In the genomic region with DNA sequence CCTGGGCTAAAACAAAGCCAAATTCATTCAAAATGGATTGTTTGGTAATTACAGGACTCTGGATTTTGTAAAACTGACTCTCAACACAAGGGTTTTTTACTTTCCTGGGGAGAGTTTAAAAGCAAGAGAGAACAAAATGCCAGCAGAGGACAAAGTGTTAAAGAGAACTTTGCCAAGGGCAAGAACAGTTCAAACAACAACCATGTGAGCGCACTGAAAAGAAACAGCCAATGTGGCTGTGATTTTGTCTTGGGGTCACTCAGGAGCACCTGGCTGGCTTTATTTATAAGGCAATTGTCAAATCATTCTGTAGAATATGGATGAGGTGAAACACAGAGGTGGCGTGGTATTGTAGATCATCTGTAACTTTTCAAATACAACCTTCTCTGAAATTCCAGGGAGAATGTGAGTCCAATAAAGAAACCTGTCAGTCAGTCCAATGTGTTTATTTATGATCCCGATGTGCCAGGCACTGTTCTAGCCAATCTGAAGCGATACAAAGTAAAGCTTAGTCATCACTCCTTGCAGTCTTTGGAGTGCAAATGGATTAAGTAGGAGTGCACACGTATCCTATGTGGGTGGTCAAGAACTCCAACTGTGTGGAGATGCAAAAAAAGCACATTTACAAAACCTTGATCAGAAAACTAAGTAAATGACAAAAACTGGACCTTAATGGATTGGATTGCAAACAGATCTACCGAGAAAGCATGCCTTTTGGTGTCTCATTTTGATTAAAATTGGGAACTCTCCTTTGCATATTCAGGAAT, we compare ENCODE assay signal across 22 mouse cellular contexts. TPM values are rescaled to one million over a fixed set of nuclear protein-coding genes. Genes with fewer than 3 reads are reported as not detected.
DNase-seq lines count a peak whose midpoint lies in the region; ATAC-seq and TF ChIP-seq lines count a peak whose summit lies in the region.
"Had no signal": no experiment of that assay in that cellular context is flagged by ENCODE, and none has a peak within 500 bp of the region (broad histone marks: within the 10 kb centered on the region; RNA-seq: fewer than 3 reads in every experiment).

No protein-coding gene starts in this region.

- DNase-seq in kidney, adult 2 months = peak; percentile 78
- no peak for DNase-seq in kidney, postnatal 10 days
- peak; percentile 86 for DNase-seq in ES-CJ7 (ENCODE audit: low read depth, low spot score)
- peak; percentile 28 for DNase-seq in adipocyte (ENCODE audit: low spot score)
- DNase-seq in limb, embryonic 11.5 days (ENCODE audit: low spot score) = peak; percentile 31
- DNase-seq in spleen, postnatal 4 days (ENCODE audit: low spot score in 2 of 2) = no peak
- no peak for DNase-seq in layer of hippocampus, adult 8-10 months (ENCODE audit: low spot score in 2 of 2)
- DNase-seq: adrenal gland, adult 8-10 months; cerebellum, postnatal 10 days; gastrocnemius, postnatal 10 days; heart, adult 18-20 months; heart, postnatal 36 days; layer of hippocampus, postnatal 36 days; lung, adult 2 months; lung, postnatal 4 days; right cerebral cortex, postnatal 4 days had no signal

- no peak for ATAC-seq in limb, embryonic 11.5 days (ENCODE audit: insufficient number of reproducible peaks, low FRiP score, low TSS enrichment, low read depth)
- ATAC-seq: intestine, embryonic 15.5 days; liver, embryonic 12.5 days had no signal

- no peak for TF ChIP-seq POLR2A in kidney, adult 2 months (IDR thresholded peaks at IDR 0.05; ENCODE audit: low read depth, low read length)

- peaks cover 10% of the 10 kb centered on the region; the same call in 1 of the 2 replicates for H3K4me1 ChIP-seq in kidney, adult 2 months (ENCODE audit: control insufficient read depth, insufficient read depth, low read length)
- H3K4me1 ChIP-seq in limb, embryonic 11.5 days (ENCODE audit: control insufficient read depth, insufficient read depth, low read length) = peaks cover 4% of the 10 kb centered on the region; the same call in 1 of the 2 replicates
- H3K4me1 ChIP-seq: liver, embryonic 12.5 days had no signal

- H3K36me3 ChIP-seq in kidney, adult 2 months (ENCODE audit: control insufficient read depth, insufficient read depth, low read length) = no peaks in the 10 kb centered on the region
- H3K36me3 ChIP-seq in limb, embryonic 11.5 days (ENCODE audit: control insufficient read depth, insufficient read depth, low read length) = no peaks in the 10 kb centered on the region
- H3K36me3 ChIP-seq: heart, embryonic 13.5 days; hindbrain, embryonic 15.5 days; intestine, embryonic 15.5 days; liver, embryonic 12.5 days; neural tube, embryonic 12.5 days had no signal

- peak overlapping the region; percentile 70; the same call in 1 of the 2 replicates for H3K27ac ChIP-seq in kidney, adult 2 months (ENCODE audit: insufficient read depth, low read depth, low read length)
- no peak overlapping the region for H3K27ac ChIP-seq in limb, embryonic 11.5 days (replicated peaks; ENCODE audit: low read depth, low read length)
- H3K27ac ChIP-seq: heart, embryonic 13.5 days; hindbrain, embryonic 15.5 days; intestine, embryonic 15.5 days; liver, embryonic 12.5 days; neural tube, embryonic 12.5 days had no signal

- TF ChIP-seq CTCF in kidney, adult 2 months (conservative IDR thresholded peaks at IDR 0.05; ENCODE audit: insufficient read depth, insufficient read length, low read depth, low read length) = no peak

- H3K27me3 ChIP-seq in kidney, adult 2 months (replicated peaks; ENCODE audit: control insufficient read depth, insufficient read depth, low read length) = no peaks in the 10 kb centered on the region
- H3K27me3 ChIP-seq in limb, embryonic 11.5 days (ENCODE audit: control insufficient read depth, insufficient read depth, low read length) = no peaks in the 10 kb centered on the region
- H3K27me3 ChIP-seq: heart, embryonic 13.5 days; hindbrain, embryonic 15.5 days; intestine, embryonic 15.5 days; neural tube, embryonic 12.5 days had no signal

- 55% methylated on average over 6 of the region's 6 CpGs for WGBS in kidney, adult 2 months
- 38% methylated on average over 6 of the region's 6 CpGs for WGBS in limb, embryonic 11.5 days

- no peaks in the 10 kb centered on the region for H3K9me3 ChIP-seq in limb, embryonic 11.5 days (ENCODE audit: control insufficient read depth, low read length)
- H3K9me3 ChIP-seq: heart, embryonic 13.5 days; hindbrain, embryonic 15.5 days; intestine, embryonic 15.5 days; liver, embryonic 12.5 days; neural tube, embryonic 12.5 days had no signal

- H3K4me3 ChIP-seq in kidney, adult 2 months (ENCODE audit: insufficient read depth, low read depth, low read length) = no peak overlapping the region
- no peak overlapping the region for H3K4me3 ChIP-seq in limb, embryonic 11.5 days (ENCODE audit: low read depth, low read length)
- H3K4me3 ChIP-seq: heart, embryonic 13.5 days; hindbrain, embryonic 15.5 days; intestine, embryonic 15.5 days; liver, embryonic 12.5 days; neural tube, embryonic 12.5 days had no signal

- H3K4me2 ChIP-seq in limb, embryonic 11.5 days (ENCODE audit: low read depth, severe bottlenecking) = no peak overlapping the region
- H3K4me2 ChIP-seq: heart, embryonic 13.5 days; hindbrain, embryonic 15.5 days; intestine, embryonic 15.5 days; liver, embryonic 12.5 days; neural tube, embryonic 12.5 days had no signal

- H3K9ac ChIP-seq in limb, embryonic 11.5 days (ENCODE audit: low read length) = no peak overlapping the region
- H3K9ac ChIP-seq: heart, embryonic 13.5 days; hindbrain, embryonic 15.5 days; intestine, embryonic 15.5 days; liver, embryonic 12.5 days; neural tube, embryonic 12.5 days had no signal

RNA-seq across cellular contexts. Expression of a gene that starts 1.7 kb away (rescaled TPM):
- 6.8 and 7.3 TPM in 2 replicates for polyA plus RNA-seq in kidney, adult 2 months (2012; rRNA removed)
- polyA plus RNA-seq in limb, embryonic 11.5 days (2014; fragmentation: Nextera tagmentation; extraction: Ambion mirVana) = 69.8 and 77.5 TPM in 2 replicates
- total RNA-seq in layer of hippocampus, adult 8-10 months (2022) = 1 to 10 TPM; 4.8 to 6.2 (median 5.7) TPM
- total RNA-seq: MEL had no signal

Comparison
In these comparisons a context has a peak if more than half of its experiments do, and no peak if none do; other contexts are left out.
1. DNase-seq: peak in kidney, adult 2 months (single experiment), ES-CJ7 (single experiment), adipocyte (single experiment) and limb, embryonic 11.5 days (single experiment); none in kidney, postnatal 10 days (single experiment), spleen, postnatal 4 days (0 of 2) and layer of hippocampus, adult 8-10 months (0 of 2).